Mouse (Mus musculus) thymus, adult 2 months (tissue): ENCODE data around the gene Olfr1406.

ENCODE experiments used
- CTCF ChIP-seq: fragments of 200-500 bp; IDR thresholded peaks from 2 replicates; pipeline ENCODE4 v1.5.1; 2012; ENCODE audit warnings: mild to moderate bottlenecking, control low read depth, low read length, moderate library complexity, borderline replicate concordance; ENCODE audit not compliant: control insufficient read depth, poor library complexity, insufficient read depth; ENCODE audit errors: extremely low read depth
- POLR2A ChIP-seq: fragments of 200-500 bp; IDR thresholded peaks from 2 replicates; pipeline ENCODE4 v1.6.1; 2012; ENCODE audit warnings: mild to moderate bottlenecking, low read length, control low read depth, moderate library complexity; ENCODE audit not compliant: control insufficient read depth, poor library complexity, insufficient read depth; ENCODE audit errors: extremely low read depth

DNA sequence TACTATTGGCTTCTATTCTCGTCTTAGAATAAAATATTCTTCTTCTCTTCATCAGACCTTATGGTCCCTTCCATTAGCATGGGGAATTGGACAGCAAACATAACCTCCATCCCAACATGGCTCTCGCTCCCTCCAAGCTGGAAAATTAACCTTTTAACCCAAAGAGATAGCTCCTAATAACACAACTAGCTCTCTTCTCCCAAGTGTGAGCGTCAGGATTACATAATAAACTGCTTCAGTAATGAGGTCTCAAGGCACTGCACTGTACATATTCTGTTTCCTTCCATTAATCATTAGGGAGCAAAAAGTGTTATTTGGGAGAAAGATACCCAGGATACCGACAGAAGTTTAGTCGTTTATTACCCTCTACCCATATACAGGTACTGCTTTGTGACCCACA is 21.7 kb upstream of the Olfr1406 start, which contains the start of gene Olfr1404:
- TF ChIP-seq POLR2A (no peak), CTCF (no peak)
